Mouse (Mus musculus) stomach, postnatal 0 days (tissue): ENCODE measurements at regions not wholly inside any gene's neighbourhood (a gene's known extent, or its start where the extent isn't known, plus 50 kb on each side); places are given as distances from the start of the nearest gene placed in this dataset.

Source experiments
- CTCF ChIP-seq: IDR thresholded peaks from 2 replicates; pipeline ENCODE4 v1.5.1; 2016; ENCODE audit warnings: antibody characterized with exemption, low read depth, mild to moderate bottlenecking, moderate library complexity
- EP300 ChIP-seq: optimal IDR thresholded peaks from 2 replicates; pipeline ENCODE3; 2016; ENCODE audit warnings: antibody characterized with exemption

- TF ChIP-seq CTCF (no peak), EP300 (no peak)
Measured at GRCm38 (mm10) chr4:119028208-119028821, 66.9 kb downstream of the Lao1 start.
